Comparison of ENCODE assay signal across 9 mouse cellular contexts in the genomic region with DNA sequence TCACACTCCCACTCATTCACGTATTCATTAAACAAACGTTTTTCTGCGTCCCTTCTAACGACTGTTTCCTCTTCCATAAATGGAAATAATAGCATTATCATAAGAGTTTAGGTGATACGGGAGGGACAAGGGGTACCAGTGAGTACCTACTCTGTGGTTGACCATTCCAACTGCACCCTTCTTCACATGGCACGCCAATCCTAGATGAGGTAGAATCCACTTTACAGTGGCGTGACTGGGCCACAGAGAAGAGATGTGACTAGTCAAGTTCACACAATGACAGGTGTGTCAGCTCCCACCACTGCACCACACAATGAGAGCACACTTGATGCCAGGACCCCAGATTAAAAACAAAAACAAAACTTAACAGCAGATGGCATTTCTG. TPM values are rescaled to one million over a fixed set of nuclear protein-coding genes. Genes with fewer than 3 reads are reported as not detected.
A peak's percentile ranks its signal among the peaks of the same experiment; 100 is the strongest.
DNase-seq lines count a peak whose midpoint lies in the region; ATAC-seq and TF ChIP-seq lines count a peak whose summit lies in the region.
"Had no signal": no experiment of that assay in that cellular context is flagged by ENCODE, and none has a peak within 500 bp of the region (broad histone marks: within the 10 kb centered on the region; RNA-seq: fewer than 3 reads in every experiment).

No protein-coding gene starts in this region.

- 30% methylated on average over 7 of the region's 7 CpGs for WGBS in heart, postnatal 0 days
- WGBS in embryonic facial prominence, embryonic 10.5 days, result 23% methylated on average over 7 of the region's 7 CpGs
- 20% methylated on average over 7 of the region's 7 CpGs for WGBS in hindbrain, embryonic 13.5 days
- WGBS in midbrain, embryonic 13.5 days, result 26% methylated on average over 7 of the region's 7 CpGs

- H3K36me3 ChIP-seq in heart, postnatal 0 days (replicated peaks; ENCODE audit: control insufficient read depth, insufficient read depth, low read length), result no peaks in the 10 kb centered on the region
- no peaks in the 10 kb centered on the region for H3K36me3 ChIP-seq in embryonic facial prominence, embryonic 10.5 days (replicated peaks)
- no peaks in the 10 kb centered on the region for H3K36me3 ChIP-seq in hindbrain, embryonic 13.5 days
- no peaks in the 10 kb centered on the region for H3K36me3 ChIP-seq in midbrain, embryonic 13.5 days

- H3K4me3 ChIP-seq in heart, postnatal 0 days (ENCODE audit: low read depth, low read length), result peak overlapping the region; percentile 44
- peak overlapping the region; percentile 66 for H3K4me3 ChIP-seq in embryonic facial prominence, embryonic 10.5 days
- H3K4me3 ChIP-seq in hindbrain, embryonic 13.5 days, result peak overlapping the region; percentile 56
- peak overlapping the region; percentile 53 for H3K4me3 ChIP-seq in midbrain, embryonic 13.5 days (replicated peaks)

- TF ChIP-seq CTCF in heart, postnatal 0 days (IDR thresholded peaks at IDR 0.05; ENCODE audit: low read depth), result no peak

- no peaks in the 10 kb centered on the region for H3K9me3 ChIP-seq in heart, postnatal 0 days (replicated peaks; ENCODE audit: control insufficient read depth, low read length)
- H3K9me3 ChIP-seq in embryonic facial prominence, embryonic 10.5 days, result no peaks in the 10 kb centered on the region; the same call in 1 of the 2 replicates
- H3K9me3 ChIP-seq in hindbrain, embryonic 13.5 days, result no peaks in the 10 kb centered on the region
- H3K9me3 ChIP-seq in midbrain, embryonic 13.5 days, result no peaks in the 10 kb centered on the region

- no peak for TF ChIP-seq EP300 in heart, postnatal 0 days (IDR thresholded peaks at IDR 0.05; ENCODE audit: low read depth)

- H3K4me2 ChIP-seq in heart, postnatal 0 days (ENCODE audit: low read depth, low read length), result peak overlapping the region; percentile 69
- peak overlapping the region; percentile 95 for H3K4me2 ChIP-seq in hindbrain, embryonic 13.5 days
- peak overlapping the region; percentile 94 for H3K4me2 ChIP-seq in midbrain, embryonic 13.5 days (replicated peaks)

- no peak overlapping the region for H3K27ac ChIP-seq in heart, postnatal 0 days (ENCODE audit: low read depth)
- 0 out of 2 replicates have a peak overlapping the region, but pooled peaks have one; percentile 75 for H3K27ac ChIP-seq in embryonic facial prominence, embryonic 10.5 days (replicated peaks)
- no peak overlapping the region for H3K27ac ChIP-seq in hindbrain, embryonic 13.5 days
- H3K27ac ChIP-seq in midbrain, embryonic 13.5 days, result no peak overlapping the region

- no peaks in the 10 kb centered on the region for H3K4me1 ChIP-seq in heart, postnatal 0 days (ENCODE audit: control insufficient read depth, insufficient read depth)
- H3K4me1 ChIP-seq in embryonic facial prominence, embryonic 10.5 days, result peaks cover 21% of the 10 kb centered on the region
- H3K4me1 ChIP-seq in hindbrain, embryonic 13.5 days (replicated peaks), result peaks cover 12% of the 10 kb centered on the region
- H3K4me1 ChIP-seq in midbrain, embryonic 13.5 days (replicated peaks), result peaks cover 11% of the 10 kb centered on the region

- ATAC-seq in heart, postnatal 0 days (ENCODE audit: insufficient read depth, low read depth), result no peak
- 0 out of 2 replicates have a peak, but pooled peaks have one; percentile 44 for ATAC-seq in hindbrain, embryonic 13.5 days (ENCODE audit: low FRiP score)
- ATAC-seq in midbrain, embryonic 13.5 days, result peak; percentile 55

- no peak overlapping the region for H3K9ac ChIP-seq in heart, postnatal 0 days (replicated peaks; ENCODE audit: low read depth, low read length)
- H3K9ac ChIP-seq in hindbrain, embryonic 13.5 days, result peak overlapping the region; percentile 82
- peak overlapping the region; percentile 73 for H3K9ac ChIP-seq in midbrain, embryonic 13.5 days (replicated peaks)

- H3K27me3 ChIP-seq in heart, postnatal 0 days (ENCODE audit: control insufficient read depth, insufficient read depth, low read length), result peaks cover 25% of the 10 kb centered on the region
- H3K27me3 ChIP-seq in embryonic facial prominence, embryonic 10.5 days (replicated peaks; ENCODE audit: low read depth, poor library complexity, severe bottlenecking), result peaks cover 78% of the 10 kb centered on the region
- H3K27me3 ChIP-seq in hindbrain, embryonic 13.5 days, result peaks cover 44% of the 10 kb centered on the region
- H3K27me3 ChIP-seq in midbrain, embryonic 13.5 days, result peaks cover 47% of the 10 kb centered on the region

- DNase-seq in heart, postnatal 0 days (ENCODE audit: low spot score), result no peak
- DNase-seq in heart, postnatal 4 days, result no peak
- DNase-seq in embryonic facial prominence, embryonic 10.5 days (ENCODE audit: low spot score), result no peak
- DNase-seq in urinary bladder, postnatal 36 days (ENCODE audit: low spot score in 2 of 2), result no peak
- DNase-seq in T-cell, adult 2 months (ENCODE audit: low spot score), result no peak
- DNase-seq in right cerebral cortex, postnatal 4 days, result no peak
- DNase-seq: lung, postnatal 36 days had no signal

RNA-seq across cellular contexts. Expression of a gene that starts 16.2 kb away (rescaled TPM):
- 106 and 123 TPM in 2 replicates for total RNA-seq in heart, postnatal 0 days (2014; rRNA removed; ENCODE audit: low replicate concordance)
- polyA plus RNA-seq in heart, postnatal 0 days (2015; fragmentation: Nextera tagmentation; extraction: Ambion mirVana), result 51.0 and 74.0 TPM in 2 replicates
- 10 to 100 TPM; 78.9 to 84.3 TPM for total RNA-seq in heart, postnatal 4 days (2021)
- 9.9 and 10.3 TPM in 2 replicates for polyA plus RNA-seq in embryonic facial prominence, embryonic 10.5 days (2016; fragmentation: Nextera tagmentation; extraction: Ambion mirVana)
- 0.61 and 0.93 TPM in 2 replicates for polyA plus RNA-seq in hindbrain, embryonic 13.5 days (2015; fragmentation: Nextera tagmentation; extraction: Ambion mirVana)
- polyA plus RNA-seq in midbrain, embryonic 13.5 days (2015; fragmentation: Nextera tagmentation; extraction: Ambion mirVana), result 0.37 and 0.92 TPM in 2 replicates
